Mouse (Mus musculus) liver, adult 2 months (tissue): Measurements from ENCODE around the gene Trp73. TPM values are rescaled to one million over a fixed set of nuclear protein-coding genes. Genes with fewer than 3 reads are reported as not detected.
A peak's percentile ranks its signal among the peaks of the same experiment; 100 is the strongest.

ENCODE experiments used
- DNase-seq: peaks from one replicate; pipeline ENCODE4 v3.0.0-alpha.2; 2011; ENCODE audit warnings: low read depth, low spot score; ENCODE audit errors: extremely low read depth
- H3K27ac ChIP-seq: fragments of 200-500 bp; replicated peaks from 2 replicates; pipeline ENCODE4 v1.5.1; 2012; ENCODE audit warnings: low read depth, mild to moderate bottlenecking, control low read depth, inconsistent platforms, low read length; ENCODE audit not compliant: insufficient read depth
- H3K27me3 ChIP-seq: fragments of 200-500 bp; 2 replicates; pipeline ENCODE4 v1.6.1; 2012; ENCODE audit warnings: mild to moderate bottlenecking, moderate library complexity, low read length, inconsistent platforms; ENCODE audit not compliant: control insufficient read depth, insufficient read depth
- H3K36me3 ChIP-seq: fragments of 200-500 bp; 2 replicates; pipeline ENCODE4 v1.6.1; 2012; ENCODE audit warnings: low read length, inconsistent platforms; ENCODE audit not compliant: control insufficient read depth, insufficient read depth
- H3K4me1 ChIP-seq: fragments of 200-500 bp; 2 replicates; pipeline ENCODE4 v1.6.1; 2011; ENCODE audit warnings: low read length; ENCODE audit not compliant: control insufficient read depth, insufficient read depth
- H3K4me3 ChIP-seq: fragments of 200-500 bp; 2 replicates; pipeline ENCODE4 v1.5.1; 2011; ENCODE audit warnings: low read depth, mild to moderate bottlenecking, control low read depth, low read length, moderate library complexity; ENCODE audit not compliant: insufficient read depth
- H3K79me2 ChIP-seq: fragments of 200-500 bp; 2 replicates; pipeline ENCODE4 v1.6.1; 2012; ENCODE audit warnings: inconsistent platforms, mild to moderate bottlenecking, low read length, moderate library complexity; ENCODE audit not compliant: control insufficient read depth, insufficient read depth
- H3K9ac ChIP-seq: fragments of 200-500 bp; 2 replicates; pipeline ENCODE4 v1.6.1; 2012; ENCODE audit warnings: low read depth, mild to moderate bottlenecking, control low read depth, inconsistent platforms, low read length
- CTCF ChIP-seq: fragments of 200-500 bp; IDR thresholded peaks from 2 replicates; pipeline ENCODE4 v1.5.1; 2011; ENCODE audit warnings: low read depth, low read length, control low read depth
- POLR2A ChIP-seq: fragments of 200-500 bp; IDR thresholded peaks from 2 replicates; pipeline ENCODE4 v1.6.1; 2011; ENCODE audit warnings: low read length, control low read depth; ENCODE audit not compliant: insufficient read depth; ENCODE audit errors: extremely low read depth
- WGBS: fragments of 180-500 bp; shearing (Covaris S2); methylation state at CpG from one replicate; pipeline ENCODE4 v1.1.7; 2018; 5-methylcytosine and 5-hydroxymethylcytosine counted together
- polyA plus RNA-seq: library from polyadenylated mRNA; depleted of rRNA; stranded (reverse); fragments of >200 nt; gene quantifications from 2 replicates; pipeline ENCODE4 v1.2.3, GENCODE M21; 2012; rRNA removed
- total RNA-seq: library from RNA; depleted of rRNA; stranded (reverse); fragments of >200 nt; gene quantifications from 2 replicates; pipeline ENCODE4 v1.2.3, GENCODE M21; 2014; rRNA removed

Trp73 gene
- total and polyA plus RNA-seq, 2 experiments, result not detected

DNA sequence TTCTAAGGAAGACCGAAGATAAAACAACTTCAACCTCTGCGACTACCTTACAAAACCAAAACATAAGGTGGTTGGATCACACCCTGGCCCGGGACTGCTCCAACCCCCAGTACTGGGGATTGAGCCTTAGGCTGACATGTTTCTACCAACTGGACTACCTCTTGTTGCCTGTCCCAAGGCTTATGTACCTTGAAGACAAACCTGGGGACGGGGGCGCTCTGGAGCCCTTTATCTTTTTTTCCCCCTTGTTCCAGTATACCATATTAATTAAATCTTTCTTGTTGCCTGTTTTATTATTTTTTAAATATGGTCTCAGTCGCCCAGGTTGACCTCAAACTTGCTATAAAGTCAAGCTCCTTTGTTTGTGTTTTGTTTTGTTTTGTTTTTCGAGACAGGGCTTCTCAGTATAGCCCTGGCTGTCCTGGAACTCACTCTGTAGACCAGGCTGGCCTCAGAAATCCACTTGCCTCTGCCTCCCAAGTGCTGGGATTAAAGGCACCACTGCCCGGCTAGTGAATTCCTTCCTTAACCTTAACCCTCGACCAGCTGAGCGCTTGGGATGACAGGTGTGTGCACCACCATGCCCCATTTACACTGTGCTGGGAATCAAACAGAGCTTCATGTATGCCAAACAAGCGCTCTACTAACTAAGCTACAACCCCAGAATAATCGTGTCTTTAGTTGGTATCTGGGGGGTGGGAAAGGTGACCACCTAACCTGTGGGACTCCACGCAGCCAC is 128.9 kb downstream of the Trp73 start:
- no peak for DNase-seq
- TF ChIP-seq POLR2A, result no peak
- no peak for TF ChIP-seq CTCF
- peaks cover 15% of the 10 kb centered on the region for H3K4me1 ChIP-seq
- no peaks in the 10 kb centered on the region for H3K27me3 ChIP-seq
- H3K79me2 ChIP-seq, result peaks cover 32% of the 10 kb centered on the region
- 30% methylated on average over 13 of the region's 13 CpGs for WGBS
- no peak overlapping the region; the same call in 1 of the 2 replicates for H3K27ac ChIP-seq
- H3K36me3 ChIP-seq, result no peaks in the 10 kb centered on the region
- H3K9ac ChIP-seq, result peak overlapping the region; percentile 56
- H3K4me3 ChIP-seq, result peak overlapping the region; percentile 82

DNA sequence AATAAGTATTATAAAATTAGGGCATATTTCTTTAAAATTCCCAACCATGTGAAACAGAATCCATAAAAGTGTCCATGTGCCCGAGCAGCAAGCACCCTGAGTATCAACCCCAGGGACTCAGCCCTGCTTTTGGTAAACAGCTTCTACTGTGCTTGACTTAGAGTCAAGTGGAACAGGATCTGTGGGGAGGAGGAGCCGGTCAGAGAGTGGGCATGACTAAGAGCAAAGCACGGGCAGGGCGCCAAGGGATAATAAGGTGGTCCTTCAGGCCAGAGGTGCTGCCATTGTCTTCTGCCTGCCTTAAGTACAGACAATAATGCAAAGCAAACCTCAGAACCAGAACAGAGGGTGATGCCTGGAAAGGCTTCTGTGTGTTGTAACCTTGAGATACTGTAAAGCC is 132.2 kb downstream of the Trp73 start:
- TF ChIP-seq CTCF (no peak), POLR2A (no peak)
- Histone ChIP-seq H3K9ac (no peak overlapping the region), H3K27ac (no peak overlapping the region), H3K4me3 (no peak overlapping the region), H3K27me3 (no peaks in the 10 kb centered on the region), H3K36me3 (no peaks in the 10 kb centered on the region; the same call in 1 of the 2 replicates), H3K4me1 (peaks cover 5% of the 10 kb centered on the region), H3K79me2 (peaks cover 11% of the 10 kb centered on the region)
- 79% methylated on average over 4 of the region's 4 CpGs for WGBS
- no peak for DNase-seq

DNA sequence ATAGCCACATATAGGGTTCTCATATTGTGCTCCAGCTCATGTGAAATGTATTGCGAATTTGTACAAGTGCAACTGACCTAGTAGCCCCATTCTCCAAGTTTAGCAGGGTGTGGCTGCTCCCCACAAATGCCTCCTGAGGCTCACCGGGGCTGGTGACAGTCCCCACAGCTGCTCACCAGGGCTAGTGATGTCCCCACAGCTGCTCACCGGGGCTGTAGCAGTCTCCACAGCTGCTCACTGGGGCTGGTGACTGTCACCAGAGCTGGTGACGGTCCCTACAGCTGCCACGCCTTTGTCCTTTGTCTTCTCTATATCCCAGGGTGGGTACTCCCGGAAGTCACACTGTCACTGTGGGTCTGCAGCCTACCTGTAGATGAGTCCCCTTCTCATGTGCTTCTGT is 133.7 kb downstream of the Trp73 start:
- H3K27me3 ChIP-seq, result no peaks in the 10 kb centered on the region
- 98% methylated on average over 6 of the region's 6 CpGs for WGBS
- no peak for DNase-seq
- no peak for TF ChIP-seq POLR2A
- TF ChIP-seq CTCF, result no peak
- no peaks in the 10 kb centered on the region for H3K79me2 ChIP-seq
- H3K4me3 ChIP-seq, result no peak overlapping the region
- no peaks in the 10 kb centered on the region for H3K4me1 ChIP-seq
- no peaks in the 10 kb centered on the region; the same call in 1 of the 2 replicates for H3K36me3 ChIP-seq
- H3K9ac ChIP-seq, result no peak overlapping the region
- no peak overlapping the region for H3K27ac ChIP-seq

Other genes with a start within 250 kb of the Trp73 start
- gene A430005L14Rik, start 183.0 kb downstream of the Trp73 start, total RNA-seq, result 45.0 and 53.2 TPM in 2 replicates
- 46.9 and 56.5 TPM in 2 replicates for gene A430005L14Rik, start 183.0 kb downstream of the Trp73 start, polyA plus RNA-seq
- 1.8 and 3.0 TPM in 2 replicates for gene Dffb, start 165.1 kb downstream of the Trp73 start, total RNA-seq
- gene Dffb, start 165.1 kb downstream of the Trp73 start, polyA plus RNA-seq, result 5.9 and 6.3 TPM in 2 replicates
- gene Cep104, start 165.0 kb downstream of the Trp73 start, total RNA-seq, result 3.0 and 5.8 TPM in 2 replicates
- 2.8 and 3.9 TPM in 2 replicates for gene Cep104, start 165.0 kb downstream of the Trp73 start, polyA plus RNA-seq
- 6.5 and 8.3 TPM in 2 replicates for gene Lrrc47, start 128.5 kb downstream of the Trp73 start, total RNA-seq
- gene Lrrc47, start 128.5 kb downstream of the Trp73 start, polyA plus RNA-seq, result 24.0 and 27.2 TPM in 2 replicates
- gene Smim1, start 114.0 kb downstream of the Trp73 start, total RNA-seq, result 6.7 and 8.1 TPM in 2 replicates
- 12.6 and 16.9 TPM in 2 replicates for gene Smim1, start 114.0 kb downstream of the Trp73 start, polyA plus RNA-seq
- not detected in 2 replicates for gene Ccdc27, start 97.5 kb downstream of the Trp73 start, total RNA-seq
- not detected in 2 replicates for gene Ccdc27, start 97.5 kb downstream of the Trp73 start, polyA plus RNA-seq
- 9.3 and 10.3 TPM in 2 replicates for gene Wrap73, start 2.2 kb upstream of the Trp73 start, total RNA-seq
- gene Wrap73, start 2.2 kb upstream of the Trp73 start, polyA plus RNA-seq, result 22.4 and 25.3 TPM in 2 replicates
- gene Tprgl, start 20.5 kb upstream of the Trp73 start, total RNA-seq, result 50.9 and 56.2 TPM in 2 replicates
- gene Tprgl, start 20.5 kb upstream of the Trp73 start, polyA plus RNA-seq, result 78.7 and 79.8 TPM in 2 replicates
- 0.28 and 1.1 TPM in 2 replicates for gene Megf6, start 30.5 kb upstream of the Trp73 start, total RNA-seq
- gene Megf6, start 30.5 kb upstream of the Trp73 start, polyA plus RNA-seq, result 0.86 and 1.4 TPM in 2 replicates
- 2.4 and 3.5 TPM in 2 replicates for gene Arhgef16, start 161.5 kb upstream of the Trp73 start, total RNA-seq
- 2.7 and 3.7 TPM in 2 replicates for gene Arhgef16, start 161.5 kb upstream of the Trp73 start, polyA plus RNA-seq
- not detected in 2 replicates for gene B230104I21Rik, start 195.9 kb upstream of the Trp73 start, total RNA-seq
- gene B230104I21Rik, start 195.9 kb upstream of the Trp73 start, polyA plus RNA-seq, result not detected in 2 replicates